Mouse (Mus musculus): ENCODE measurements at regions not wholly inside any gene's neighbourhood (a gene's known extent, or its start where the extent isn't known, plus 50 kb on each side); places are given as distances from the start of the nearest gene placed in this dataset.
"Not testable (repeated sequence)": the region's sequence is repeated elsewhere in the genome, so short reads cannot be mapped to it uniquely, and the experiment has no call there.

GRCm38 (mm10) chr6:12827745-12828144 is 78.5 kb upstream of the Thsd7a start:
- Histone ChIP-seq H3K79me2 (replicated peaks; ENCODE audit: control insufficient read depth, extremely low read depth, insufficient read depth, poor library complexity, severe bottlenecking) (no peaks in the 10 kb centered on the region), H3K27me3 (replicated peaks) (no peaks in the 10 kb centered on the region), H3K4me1 (ENCODE audit: control insufficient read depth in 1 of 2, insufficient read depth in 2 of 2) (no peaks in the 10 kb centered on the region), H3K9me3 (replicated peaks; ENCODE audit: low read length) (no peaks in the 10 kb centered on the region), H3K27ac (ENCODE audit: insufficient read depth, low read depth) (no peak overlapping the region), H3K4me3 (replicated peaks in 1 of 3; ENCODE audit: low read depth in 2 of 3, low read length in 2 of 3, poor library complexity in 1 of 3) (no peak overlapping the region), H3K4me2 (ENCODE audit: insufficient read depth, low read depth, poor library complexity, severe bottlenecking) (no peak overlapping the region), H3K36me3 (replicated peaks in 1 of 2; ENCODE audit: control insufficient read depth in 1 of 2, insufficient read depth in 1 of 2, low read length in 1 of 2) (no peaks in the 10 kb centered on the region), H3K9ac (ENCODE audit: insufficient read depth, low read depth) (no peak overlapping the region)
- dilution Hi-C loops (cut with MboI; ENCODE audit: extremely low pct_ligation_motif_present, extremely low pct_unique_long_range_greater_than_20kb, low sequenced_read_pairs), result no loop called here
- in situ Hi-C loops (cut with MboI; ENCODE audit: low pct_ligation_motif_present, low pct_unique_long_range_greater_than_20kb, low sequenced_read_pairs), result no loop called here
- DNase-seq (ENCODE audit: extremely low read depth), result no peak
- TF ChIP-seq EP300 (IDR thresholded peaks at IDR 0.05; ENCODE audit: low read length) (no peak), MYC (IDR thresholded peaks at IDR 0.05; ENCODE audit: low read depth, low read length) (no peak)

- no peaks in the 10 kb centered on the region for H3K4me1 ChIP-seq (ENCODE audit: control insufficient read depth in 1 of 2, insufficient read depth in 2 of 2)
- no peaks in the 10 kb centered on the region for H3K9me3 ChIP-seq (replicated peaks; ENCODE audit: low read length)
- TF ChIP-seq GABPA (IDR thresholded peaks at IDR 0.05; ENCODE audit: insufficient replicate concordance, low read depth, low read length) (no peak), BHLHE40 (IDR thresholded peaks at IDR 0.05; ENCODE audit: low read depth, low read length) (no peak), USF2 (conservative IDR thresholded peaks at IDR 0.05; ENCODE audit: low read depth, low read length) (no peak), POLR2AphosphoS2 (IDR thresholded peaks at IDR 0.05; ENCODE audit: low read depth, low read length) (no peak), CHD2 (IDR thresholded peaks at IDR 0.05; ENCODE audit: low read length) (no peak), UBTF (IDR thresholded peaks at IDR 0.05; ENCODE audit: low read depth, low read length) (no peak), SMC3 (IDR thresholded peaks at IDR 0.05; ENCODE audit: low read depth, low read length) (no peak), MEF2A (IDR thresholded peaks at IDR 0.05; ENCODE audit: borderline replicate concordance, low read depth, low read length) (no peak)
- H3K9ac ChIP-seq (ENCODE audit: insufficient read depth, low read depth), result no peak overlapping the region
- no peaks in the 10 kb centered on the region for H3K36me3 ChIP-seq (replicated peaks in 1 of 2; ENCODE audit: control insufficient read depth in 1 of 2, insufficient read depth in 1 of 2, low read length in 1 of 2)
- no peaks in the 10 kb centered on the region for H3K79me2 ChIP-seq (replicated peaks; ENCODE audit: control insufficient read depth, extremely low read depth, insufficient read depth, poor library complexity, severe bottlenecking)
- in situ Hi-C loops (cut with MboI; ENCODE audit: low pct_ligation_motif_present, low pct_unique_long_range_greater_than_20kb, low sequenced_read_pairs) (no loop called here), dilution Hi-C loops (cut with MboI; ENCODE audit: extremely low pct_ligation_motif_present, extremely low pct_unique_long_range_greater_than_20kb, low sequenced_read_pairs) (no loop called here)
- no peak overlapping the region for H3K4me3 ChIP-seq (replicated peaks in 1 of 3; ENCODE audit: low read depth in 2 of 3, low read length in 2 of 3, poor library complexity in 1 of 3)
- no peak for DNase-seq (ENCODE audit: extremely low read depth)
- no peak overlapping the region for H3K27ac ChIP-seq (ENCODE audit: insufficient read depth, low read depth)
- no peak overlapping the region for H3K4me2 ChIP-seq (ENCODE audit: insufficient read depth, low read depth, poor library complexity, severe bottlenecking)
- no peaks in the 10 kb centered on the region for H3K27me3 ChIP-seq (replicated peaks)
Observed at GRCm38 (mm10) chr6:12814972-12815770, 66.0 kb upstream of the Thsd7a start.

- H3K4me3 ChIP-seq (replicated peaks in 1 of 3; ENCODE audit: low read depth in 2 of 3, low read length in 2 of 3, poor library complexity in 1 of 3); DNase-seq (ENCODE audit: extremely low read depth); H3K36me3 ChIP-seq (replicated peaks in 1 of 2; ENCODE audit: control insufficient read depth in 1 of 2, insufficient read depth in 1 of 2, low read length in 1 of 2); H3K9ac ChIP-seq (ENCODE audit: insufficient read depth, low read depth); in situ Hi-C loops (cut with MboI; ENCODE audit: low pct_ligation_motif_present, low pct_unique_long_range_greater_than_20kb, low sequenced_read_pairs); dilution Hi-C loops (cut with MboI; ENCODE audit: extremely low pct_ligation_motif_present, extremely low pct_unique_long_range_greater_than_20kb, low sequenced_read_pairs); H3K79me2 ChIP-seq (replicated peaks; ENCODE audit: control insufficient read depth, extremely low read depth, insufficient read depth, poor library complexity, severe bottlenecking); H3K4me1 ChIP-seq (ENCODE audit: control insufficient read depth in 1 of 2, insufficient read depth in 2 of 2); H3K4me2 ChIP-seq (ENCODE audit: insufficient read depth, low read depth, poor library complexity, severe bottlenecking); H3K27ac ChIP-seq (ENCODE audit: insufficient read depth, low read depth); H3K27me3 ChIP-seq (replicated peaks); H3K9me3 ChIP-seq (replicated peaks; ENCODE audit: low read length): not testable (repeated sequence)
Observed at GRCm38 (mm10) chr6:12813781-12814180, 64.6 kb upstream of the Thsd7a start.
